Mouse (Mus musculus) right cerebral cortex, postnatal 25 days (tissue): ENCODE measurements around the gene Dnajc16.
A peak's percentile ranks its signal among the peaks of the same experiment; 100 is the strongest.

ENCODE experiments used
- DNase-seq: peaks from one replicate; pipeline ENCODE4 v3.0.0; 2022

Dnajc16 gene

GRCm38 (mm10) chr4:141760942-141761341 lies 29.8 kb downstream of the Dnajc16 start:
- DNase-seq, result no peak

DNA sequence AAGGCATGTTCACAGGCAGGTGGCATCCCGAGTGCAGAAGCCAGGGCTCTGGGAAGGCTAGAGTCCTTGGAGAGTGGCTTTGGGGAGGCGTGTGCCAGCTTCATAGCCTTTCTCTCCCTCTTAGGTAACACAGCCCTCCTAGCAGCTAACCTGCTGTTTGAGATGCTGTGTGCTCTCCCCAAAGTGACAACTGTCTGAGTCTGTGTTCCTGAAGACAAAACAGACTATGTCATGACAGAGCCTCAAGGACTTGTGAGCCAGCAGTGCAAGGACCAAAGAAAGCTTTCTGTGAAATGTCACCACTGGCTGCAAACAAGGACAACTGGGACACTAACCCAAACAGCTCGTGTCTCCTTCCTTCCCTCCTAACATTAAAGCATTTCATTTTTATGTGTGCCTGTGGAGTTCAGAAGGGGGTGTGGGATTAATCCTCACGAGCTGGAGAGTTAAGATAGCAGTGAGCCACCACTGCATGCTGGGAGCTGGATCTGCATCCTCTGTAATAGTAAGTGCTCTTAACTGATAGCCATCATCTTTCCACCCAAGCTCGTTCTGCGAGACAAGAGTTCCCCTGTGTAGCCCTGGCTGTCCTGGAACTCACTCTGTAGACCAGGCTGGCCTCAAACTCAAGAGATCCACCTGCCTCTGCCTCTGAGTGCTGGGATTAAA lies 31.7 kb downstream of the Dnajc16 start:
- no peak for DNase-seq

DNA sequence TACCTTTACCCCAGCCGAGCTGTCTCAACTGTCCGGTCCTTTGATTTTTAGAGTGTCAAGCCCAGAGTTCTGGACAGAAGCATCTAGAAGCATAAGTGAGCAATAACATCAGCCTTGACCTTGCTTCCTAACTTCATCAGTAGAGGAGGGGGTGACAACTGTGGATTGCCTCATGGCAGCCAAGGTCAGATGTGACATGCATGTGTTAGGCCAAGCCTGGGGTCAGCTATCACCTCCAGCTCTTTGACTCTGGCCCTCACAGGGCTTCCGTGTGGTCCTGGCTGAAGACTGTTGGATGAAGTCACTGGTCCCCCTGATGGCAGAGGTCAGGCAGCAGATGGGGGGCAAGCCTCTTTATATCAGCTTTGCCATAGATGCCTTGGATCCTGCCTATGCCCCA lies 33.6 kb downstream of the Dnajc16 start:
- no peak for DNase-seq

DNA sequence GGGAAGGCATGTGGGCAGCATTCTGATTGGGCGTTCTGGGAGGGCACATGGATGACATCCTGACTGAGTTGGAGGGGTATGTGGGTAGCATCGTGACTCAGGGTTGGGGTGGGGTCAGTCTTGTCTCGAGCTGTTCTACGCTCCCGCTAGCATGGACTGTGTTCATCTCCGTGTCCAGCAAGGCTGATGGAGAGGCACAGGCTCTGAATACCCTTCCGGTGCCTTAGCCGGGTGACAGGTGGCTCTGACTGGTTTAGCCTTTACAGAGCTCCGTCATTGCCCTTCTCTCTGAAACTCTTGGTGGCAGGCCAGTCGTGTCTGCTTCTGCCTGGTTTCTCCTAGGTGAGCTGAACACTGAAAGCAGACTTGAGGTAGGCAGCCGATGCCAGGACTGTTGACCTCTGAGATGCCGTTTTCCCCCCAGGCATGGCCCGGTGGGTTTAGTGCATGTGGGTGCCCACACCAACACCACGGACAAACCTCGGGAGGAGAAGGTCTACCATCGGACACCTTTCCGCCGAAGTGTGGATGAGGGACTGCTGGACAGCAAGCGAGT lies 35.3 kb downstream of the Dnajc16 start:
- DNase-seq, result no peak

DNA sequence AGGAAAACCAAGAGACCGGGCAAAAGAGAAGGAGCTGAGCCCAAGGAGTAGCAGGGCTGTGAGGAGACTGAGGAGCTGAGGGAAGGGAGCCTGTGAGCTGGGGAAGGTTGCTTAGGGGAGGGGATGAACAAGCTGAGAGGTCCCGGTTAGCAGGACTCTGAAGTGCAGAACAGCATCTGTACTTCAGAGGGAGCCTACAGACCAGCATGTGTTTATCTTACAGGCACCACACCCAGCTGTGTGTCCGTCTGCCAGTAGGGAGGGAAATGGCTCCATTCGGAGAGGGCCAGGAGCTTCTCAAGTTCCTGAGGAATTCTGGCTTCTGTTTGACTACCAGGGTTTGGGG lies 38.7 kb downstream of the Dnajc16 start:
- DNase-seq, result no peak

- DNase-seq, result no peak
These were observed 39.2 kb downstream of the Dnajc16 start for GRCm38 (mm10) chr4:141751419-141752075.

GRCm38 (mm10) chr4:141750826-141751225 lies 39.9 kb downstream of the Dnajc16 start:
- DNase-seq, result no peak

DNA sequence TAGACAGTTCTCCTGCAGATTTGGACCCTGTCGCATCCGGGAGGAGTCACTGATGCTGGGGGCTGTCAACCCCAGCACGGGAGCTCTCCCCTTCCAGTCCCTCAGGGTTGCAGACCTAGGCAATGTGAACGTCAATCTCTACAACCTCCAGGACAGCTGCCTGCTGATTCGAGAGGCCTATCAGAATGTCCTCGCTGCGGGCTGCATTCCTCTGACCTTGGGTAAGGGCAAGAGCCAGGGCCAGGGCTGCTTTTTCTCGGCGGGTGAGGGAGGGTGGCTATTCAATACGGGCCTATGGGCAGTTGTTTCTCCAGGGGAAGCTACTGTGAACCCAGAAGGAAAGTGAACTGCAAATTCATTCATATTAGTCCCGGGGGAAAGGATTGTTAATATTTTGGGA lies 41.2 kb downstream of the Dnajc16 start:
- no peak for DNase-seq

DNA sequence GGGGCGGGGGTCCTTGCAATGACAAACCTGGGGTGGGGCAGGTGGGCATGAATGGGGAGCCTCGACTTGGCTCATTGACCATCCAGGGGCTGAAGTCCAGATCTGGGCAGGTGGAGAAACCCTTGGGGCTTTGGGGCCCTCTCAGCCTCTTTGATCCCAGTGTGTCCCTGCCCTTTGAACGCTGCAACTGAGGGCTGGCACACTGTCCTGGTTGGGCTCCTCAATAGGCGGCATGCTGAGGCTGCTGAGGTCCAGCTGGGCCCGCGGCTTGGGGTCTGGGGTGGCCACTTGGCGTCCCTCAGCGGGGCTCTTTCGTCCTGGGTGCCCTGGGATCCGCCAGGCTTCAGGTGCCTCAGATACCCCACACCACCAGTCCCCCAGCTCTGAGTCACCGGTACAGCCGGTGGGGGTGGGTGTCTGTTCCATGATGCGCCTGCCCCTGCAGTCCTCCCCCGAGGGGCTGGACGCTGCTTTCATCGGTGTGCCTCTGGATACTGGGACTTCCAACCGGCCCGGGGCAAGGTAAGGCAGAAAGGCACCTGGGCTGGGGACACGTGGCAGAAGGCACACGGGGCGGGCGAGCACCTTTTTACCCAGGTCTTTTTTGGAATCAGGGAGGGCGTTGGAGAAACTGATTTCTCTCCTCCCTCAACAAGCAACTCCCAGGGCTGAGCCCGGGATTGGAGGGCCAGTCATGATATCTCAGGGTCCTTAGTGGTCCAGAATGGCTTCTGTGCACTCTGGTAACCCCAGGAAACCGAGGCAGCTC lies 44.0 kb downstream of the Dnajc16 start, which contains the start of gene Agmat:
TSS of gene Agmat (plus strand) at position 95 of the 769 bp plus-strand sequence.
- DNase-seq, result no peak

- no peak for DNase-seq
These were observed 48.4 kb downstream of the Dnajc16 start for GRCm38 (mm10) chr4:141742381-141742780.

DNA sequence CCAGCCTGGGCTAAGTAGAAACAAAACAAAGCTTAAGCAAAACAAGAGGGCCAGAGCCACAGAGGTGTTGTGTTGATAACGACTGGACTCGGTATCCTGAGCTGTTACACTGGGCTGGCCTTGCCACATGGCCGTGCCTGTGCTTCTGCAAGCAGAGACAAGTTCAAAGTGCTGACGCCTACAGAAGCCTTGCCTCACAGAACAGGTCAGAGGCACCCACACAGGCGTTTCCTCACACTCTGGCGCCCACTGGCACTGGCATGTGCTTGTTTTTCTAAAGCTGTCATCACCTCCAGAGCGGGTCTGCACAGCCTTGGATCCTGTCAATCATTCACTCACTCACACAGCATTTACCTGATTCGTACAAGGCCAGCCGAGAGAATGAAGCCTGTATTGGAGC lies 48.9 kb downstream of the Dnajc16 start:
- DNase-seq, result no peak

- no peak for DNase-seq
These were observed 52.7 kb downstream of the Dnajc16 start for GRCm38 (mm10) chr4:141738015-141738414.

DNA sequence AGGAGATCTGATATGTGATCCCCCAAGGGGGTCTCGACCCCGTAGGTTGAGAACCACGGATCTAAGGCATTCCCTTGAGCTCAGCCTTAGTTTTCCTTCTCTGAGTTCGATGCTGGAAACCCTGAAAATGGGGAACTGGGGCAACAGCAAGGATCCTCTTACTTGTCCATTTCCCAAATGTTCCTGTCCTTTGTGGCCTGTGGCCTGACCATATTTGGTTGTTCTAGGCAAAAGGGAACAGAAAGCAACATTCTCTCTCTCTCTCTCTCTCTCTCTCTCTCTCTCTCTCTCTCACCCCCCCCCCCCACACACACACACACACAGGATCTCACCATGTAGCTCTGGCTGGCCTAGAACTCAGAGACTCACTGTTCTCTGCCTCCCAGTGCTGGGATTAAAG lies 53.9 kb downstream of the Dnajc16 start:
- no peak for DNase-seq

- DNase-seq, result no peak
These were observed 55.5 kb downstream of the Dnajc16 start for GRCm38 (mm10) chr4:141735206-141735560.

DNA sequence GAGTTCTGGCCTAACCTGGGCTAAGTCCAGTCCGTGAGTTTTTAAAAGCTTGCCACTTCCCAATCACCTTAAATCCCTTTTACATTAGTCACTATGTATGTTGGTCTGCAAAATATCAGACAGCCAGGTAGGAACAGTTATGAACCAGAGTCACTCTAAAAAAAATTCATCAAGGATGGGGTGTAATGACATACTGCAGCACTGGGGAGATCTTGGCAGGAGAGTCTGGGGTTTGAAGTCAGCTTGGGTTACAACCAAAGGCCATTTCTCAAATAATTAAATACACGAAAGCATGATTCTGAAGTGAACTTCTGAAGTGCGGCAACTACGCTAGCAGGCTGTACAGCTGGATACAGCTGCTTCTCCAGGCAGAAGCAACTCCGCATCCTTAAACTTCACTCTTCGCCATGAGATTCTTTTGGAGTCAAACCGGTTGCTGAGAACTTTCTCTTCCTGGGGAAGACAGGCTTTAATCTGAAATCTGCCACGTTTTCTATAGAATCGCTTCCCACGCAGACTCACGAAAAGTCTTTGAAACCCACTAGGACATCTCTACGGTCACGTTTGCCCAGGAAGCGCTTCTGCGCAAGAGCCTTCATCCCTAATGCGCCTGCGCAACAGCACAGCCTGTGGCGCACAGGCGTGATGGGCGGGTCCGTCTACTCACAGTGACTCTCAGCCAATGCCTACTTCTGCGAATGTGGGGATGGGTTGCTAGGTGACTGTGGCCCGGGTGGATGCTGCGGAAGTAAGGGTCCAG lies 56.1 kb downstream of the Dnajc16 start:
- peak; percentile 94 for DNase-seq

GRCm38 (mm10) chr4:141731766-141732165 lies 59.0 kb downstream of the Dnajc16 start:
- no peak for DNase-seq

GRCm38 (mm10) chr4:141730401-141730800 lies 60.3 kb downstream of the Dnajc16 start:
- DNase-seq, result peak; percentile 36

DNA sequence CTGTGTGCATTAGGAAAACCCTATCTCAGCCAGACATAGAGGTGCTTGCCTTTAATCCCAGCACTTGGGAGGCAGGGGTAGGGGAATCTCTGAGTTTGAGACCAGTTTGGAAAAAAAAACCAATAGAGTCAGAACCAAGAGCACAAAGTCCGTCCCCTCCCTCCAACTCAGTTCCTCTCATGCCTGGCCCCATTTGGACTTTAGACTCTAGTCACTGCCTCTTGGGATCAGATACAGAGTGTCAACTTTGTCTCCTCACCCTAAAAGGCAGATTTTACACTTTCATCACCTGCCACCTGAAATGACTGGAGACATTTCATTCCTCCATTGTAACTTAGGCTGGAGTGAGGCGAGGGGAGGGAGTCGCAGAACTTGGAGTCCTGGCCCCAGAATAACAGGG lies 61.5 kb downstream of the Dnajc16 start:
- no peak for DNase-seq

DNA sequence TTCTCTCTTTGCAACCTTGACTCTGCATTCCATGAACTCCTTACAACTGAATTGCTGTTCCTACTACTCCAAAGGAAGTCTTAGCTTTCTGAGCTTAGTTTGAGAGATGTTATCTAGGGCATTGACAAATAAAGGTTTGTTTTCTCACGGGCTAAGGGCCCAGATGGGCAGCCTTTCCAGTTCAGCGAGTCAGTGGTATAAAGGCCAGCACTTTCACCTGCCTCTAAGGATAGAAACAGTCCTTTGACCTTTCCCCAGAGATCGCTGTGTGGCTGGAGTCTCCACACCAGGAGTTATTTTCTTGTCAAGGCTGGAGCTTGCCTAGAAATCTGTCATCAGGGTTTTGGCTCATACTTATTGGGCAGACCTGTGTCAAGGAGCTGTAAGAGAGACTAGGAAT lies 65.0 kb downstream of the Dnajc16 start:
- no peak for DNase-seq

DNA sequence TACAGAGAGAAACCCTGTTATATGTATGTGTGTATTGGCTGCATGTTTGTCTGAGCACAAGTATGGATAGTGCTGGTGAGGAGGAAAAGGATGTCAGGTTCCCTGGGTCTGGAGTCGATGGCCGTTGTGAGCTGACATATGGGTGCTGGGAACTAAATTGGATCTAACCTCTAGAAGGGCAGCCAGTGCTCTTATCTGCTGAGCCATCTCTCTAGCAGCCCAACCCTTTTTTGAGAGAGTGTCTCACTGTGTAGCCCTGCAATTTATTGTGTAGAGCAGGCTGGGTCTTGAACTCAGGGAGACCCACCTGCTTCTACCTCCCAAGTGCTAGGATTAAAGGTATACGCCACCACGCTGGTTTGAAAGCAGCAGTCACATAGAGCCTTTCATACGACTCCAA lies 65.5 kb downstream of the Dnajc16 start:
- DNase-seq, result no peak

DNA sequence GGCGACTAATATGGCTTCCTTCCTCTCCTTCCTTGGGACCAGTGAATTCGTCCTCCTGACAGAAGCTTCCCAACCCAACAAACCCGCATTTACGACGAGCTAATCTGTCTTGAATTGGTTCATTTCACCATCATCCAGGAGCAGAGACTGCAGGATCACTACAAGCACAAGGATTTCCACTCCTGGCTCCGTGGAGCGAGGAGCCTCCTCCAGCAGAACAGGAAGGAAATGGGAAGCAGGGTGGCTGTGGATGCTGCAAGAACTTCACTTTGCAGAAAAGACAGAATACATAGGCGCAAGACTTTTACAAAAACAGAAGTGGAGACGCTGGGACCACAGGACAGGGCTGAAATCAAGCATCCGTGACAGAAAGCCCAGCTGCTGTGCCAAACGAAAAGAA lies 66.1 kb downstream of the Dnajc16 start:
- no peak for DNase-seq

- DNase-seq, result no peak
These were observed 67.1 kb downstream of the Dnajc16 start for GRCm38 (mm10) chr4:141723673-141724068.
